Mouse (Mus musculus): ENCODE data around the gene Comp. TPM values are rescaled to one million over a fixed set of nuclear protein-coding genes. Genes with fewer than 3 reads are reported as not detected.
A peak's percentile ranks its signal among the peaks of the same experiment; 100 is the strongest.

Gene Comp
- polyA plus RNA-seq, 1 experiment from 2014 or later = 0.27 TPM

GRCm38 (mm10) chr8:70340659-70341058, 32.7 kb upstream of the Comp start:
- no peak overlapping the region for H3K27ac ChIP-seq (replicated peaks)
- H3K9ac ChIP-seq = no peak overlapping the region
- no peak for ATAC-seq (ENCODE audit: low FRiP score, low read depth)
- no peak overlapping the region for H3K4me2 ChIP-seq
- peaks cover 73% of the 10 kb centered on the region for H3K36me3 ChIP-seq
- H3K27me3 ChIP-seq = no peaks in the 10 kb centered on the region
- WGBS = 94% methylated on average over 7 of the region's 7 CpGs
- no peaks in the 10 kb centered on the region for H3K9me3 ChIP-seq
- 0 out of 2 replicates have a peak, but pooled peaks cover 4% of the 10 kb centered on the region for H3K4me1 ChIP-seq (replicated peaks)
- H3K4me3 ChIP-seq = no peak overlapping the region

GRCm38 (mm10) chr8:70342007-70342406, 31.4 kb upstream of the Comp start:
- 0 out of 2 replicates have a peak, but pooled peaks cover 4% of the 10 kb centered on the region for H3K4me1 ChIP-seq (replicated peaks)
- H3K9ac ChIP-seq = no peak overlapping the region
- no peak overlapping the region for H3K4me2 ChIP-seq
- H3K36me3 ChIP-seq = peaks cover 60% of the 10 kb centered on the region
- H3K9me3 ChIP-seq = no peaks in the 10 kb centered on the region
- H3K27ac ChIP-seq (replicated peaks) = no peak overlapping the region
- 93% methylated on average over 14 of the region's 14 CpGs for WGBS
- ATAC-seq (ENCODE audit: low FRiP score, low read depth) = no peak
- H3K27me3 ChIP-seq = no peaks in the 10 kb centered on the region
- H3K4me3 ChIP-seq = no peak overlapping the region

GRCm38 (mm10) chr8:70343076-70343475, 30.3 kb upstream of the Comp start:
- H3K27me3 ChIP-seq = no peaks in the 10 kb centered on the region
- 77% methylated on average over 7 of the region's 7 CpGs for WGBS
- H3K27ac ChIP-seq (replicated peaks) = no peak overlapping the region
- H3K9me3 ChIP-seq = no peaks in the 10 kb centered on the region
- H3K9ac ChIP-seq = no peak overlapping the region
- ATAC-seq (ENCODE audit: low FRiP score, low read depth) = no peak
- H3K36me3 ChIP-seq = peaks cover 49% of the 10 kb centered on the region
- H3K4me2 ChIP-seq = no peak overlapping the region
- H3K4me1 ChIP-seq (replicated peaks) = peaks cover 7% of the 10 kb centered on the region; the same call in 1 of the 2 replicates
- no peak overlapping the region for H3K4me3 ChIP-seq

GRCm38 (mm10) chr8:70343696-70344095, 29.7 kb upstream of the Comp start:
- H3K27ac ChIP-seq (replicated peaks) = no peak overlapping the region
- ATAC-seq (ENCODE audit: low FRiP score, low read depth) = peak; percentile 57
- no peaks in the 10 kb centered on the region for H3K27me3 ChIP-seq
- H3K36me3 ChIP-seq = peaks cover 43% of the 10 kb centered on the region
- no peak overlapping the region for H3K4me2 ChIP-seq
- no peak overlapping the region for H3K9ac ChIP-seq
- H3K4me1 ChIP-seq (replicated peaks) = peaks cover 13% of the 10 kb centered on the region; the same call in 1 of the 2 replicates
- H3K9me3 ChIP-seq = no peaks in the 10 kb centered on the region
- WGBS = 66% methylated on average over 6 of the region's 6 CpGs
- H3K4me3 ChIP-seq = no peak overlapping the region

- Histone ChIP-seq H3K36me3 (peaks cover 37% of the 10 kb centered on the region), H3K9ac (no peak overlapping the region), H3K4me2 (no peak overlapping the region), H3K27me3 (no peaks in the 10 kb centered on the region), H3K9me3 (no peaks in the 10 kb centered on the region), H3K4me1 (replicated peaks) (peaks cover 19% of the 10 kb centered on the region; the same call in 1 of the 2 replicates), H3K4me3 (no peak overlapping the region), H3K27ac (replicated peaks) (no peak overlapping the region)
- ATAC-seq (ENCODE audit: low FRiP score, low read depth) = no peak
- WGBS = 92% methylated on average over 2 of the region's 2 CpGs
Observed at GRCm38 (mm10) chr8:70344279-70344678, 29.1 kb upstream of the Comp start.

- WGBS = 87% methylated on average over 4 of the region's 4 CpGs
- no peak overlapping the region for H3K27ac ChIP-seq (replicated peaks)
- H3K36me3 ChIP-seq = peaks cover 8% of the 10 kb centered on the region; the same call in 1 of the 2 replicates
- ATAC-seq (ENCODE audit: low FRiP score, low read depth) = no peak
- H3K9ac ChIP-seq = no peak overlapping the region
- no peak overlapping the region for H3K4me2 ChIP-seq
- H3K4me1 ChIP-seq (replicated peaks) = peaks cover 50% of the 10 kb centered on the region
- no peak overlapping the region for H3K4me3 ChIP-seq
- H3K9me3 ChIP-seq = no peaks in the 10 kb centered on the region
- no peaks in the 10 kb centered on the region for H3K27me3 ChIP-seq
Observed at GRCm38 (mm10) chr8:70347443-70347842, 25.9 kb upstream of the Comp start.

GRCm38 (mm10) chr8:70347860-70348420, 25.4 kb upstream of the Comp start:
- Histone ChIP-seq H3K4me2 (no peak overlapping the region), H3K4me3 (no peak overlapping the region), H3K4me1 (replicated peaks) (peaks cover 50% of the 10 kb centered on the region), H3K9me3 (no peaks in the 10 kb centered on the region), H3K27ac (replicated peaks) (no peak overlapping the region), H3K9ac (no peak overlapping the region), H3K27me3 (no peaks in the 10 kb centered on the region), H3K36me3 (peaks cover 5% of the 10 kb centered on the region; the same call in 1 of the 2 replicates)
- ATAC-seq (ENCODE audit: low FRiP score, low read depth) = no peak
- 73% methylated on average over 1 of the region's 1 CpGs for WGBS

GRCm38 (mm10) chr8:70351035-70351999, 22.0 kb upstream of the Comp start:
- H3K4me2 ChIP-seq = peak overlapping the region; percentile 99
- H3K9me3 ChIP-seq = no peaks in the 10 kb centered on the region
- H3K27me3 ChIP-seq = no peaks in the 10 kb centered on the region
- ATAC-seq (ENCODE audit: low FRiP score, low read depth) = no peak
- H3K9ac ChIP-seq = peak overlapping the region; percentile 100
- H3K27ac ChIP-seq (replicated peaks) = no peak overlapping the region
- WGBS = 56% methylated on average over 15 of the region's 15 CpGs
- H3K4me1 ChIP-seq (replicated peaks) = peaks cover 56% of the 10 kb centered on the region
- no peaks in the 10 kb centered on the region for H3K36me3 ChIP-seq
- H3K4me3 ChIP-seq = peak overlapping the region; percentile 100

- H3K36me3 ChIP-seq = no peaks in the 10 kb centered on the region
- peak overlapping the region; percentile 100 for H3K4me3 ChIP-seq
- 38% methylated on average over 3 of the region's 3 CpGs for WGBS
- peak overlapping the region; percentile 100 for H3K9ac ChIP-seq
- no peaks in the 10 kb centered on the region for H3K9me3 ChIP-seq
- peak overlapping the region; percentile 90; the same call in 1 of the 2 replicates for H3K27ac ChIP-seq (replicated peaks)
- H3K4me1 ChIP-seq (replicated peaks) = peaks cover 56% of the 10 kb centered on the region
- no peak for ATAC-seq (ENCODE audit: low FRiP score, low read depth)
- H3K4me2 ChIP-seq = peak overlapping the region; percentile 99
- H3K27me3 ChIP-seq = no peaks in the 10 kb centered on the region
Observed at GRCm38 (mm10) chr8:70352000-70352384, 21.4 kb upstream of the Comp start.

GRCm38 (mm10) chr8:70352657-70353151, 20.7 kb upstream of the Comp start:
- Histone ChIP-seq H3K27me3 (no peaks in the 10 kb centered on the region), H3K4me2 (peak overlapping the region; percentile 99), H3K9ac (peak overlapping the region; percentile 100), H3K27ac (replicated peaks) (peak overlapping the region; percentile 90), H3K9me3 (no peaks in the 10 kb centered on the region), H3K4me3 (peak overlapping the region; percentile 100), H3K4me1 (replicated peaks) (peaks cover 56% of the 10 kb centered on the region), H3K36me3 (no peaks in the 10 kb centered on the region)
- WGBS = under 1% methylated on average over 39 of the region's 64 CpGs
- peak; percentile 52 for ATAC-seq (ENCODE audit: low FRiP score, low read depth)

- under 1% methylated on average over 52 of the region's 69 CpGs for WGBS
- ATAC-seq (ENCODE audit: low FRiP score, low read depth) = peak; percentile 91
- no peaks in the 10 kb centered on the region for H3K36me3 ChIP-seq
- no peaks in the 10 kb centered on the region for H3K27me3 ChIP-seq
- H3K9me3 ChIP-seq = no peaks in the 10 kb centered on the region
- peaks cover 50% of the 10 kb centered on the region for H3K4me1 ChIP-seq (replicated peaks)
- H3K4me2 ChIP-seq = peak within 1 kb of the TSS; percentile 99
- H3K9ac ChIP-seq = peak within 1 kb of the TSS; percentile 100
- peak within 1 kb of the TSS; percentile 90 for H3K27ac ChIP-seq (replicated peaks)
- H3K4me3 ChIP-seq = peak within 1 kb of the TSS; percentile 100
Observed at GRCm38 (mm10) chr8:70353194-70353817, 20.1 kb upstream of the Comp start, which contains the start of gene Upf1. Upf1 (minus strand) TSS chr8:70353278.

Measured in hindbrain, embryonic 15.5 days (tissue).